Mouse (Mus musculus) forebrain, embryonic 11.5 days (tissue): ENCODE results near the gene Ccdc42. TPM values are rescaled to one million over a fixed set of nuclear protein-coding genes. Genes with fewer than 3 reads are reported as not detected.

Experiments used
- ATAC-seq: fragments of 200-750 bp; cut with Nextera tagmentation; replicated peaks from 2 replicates; pipeline ENCODE4 v1.8.0; 2017; ENCODE audit warnings: moderate TSS enrichment; ENCODE audit not compliant: low FRiP score
- DNase-seq: peaks from one replicate; pipeline ENCODE4 v3.0.0-alpha.2; 2017; ENCODE audit warnings: low spot score
- H3K27ac ChIP-seq: fragments of 300-500 bp; sonication (generic); 2 replicates; pipeline ENCODE4 v1.5.1; 2014; ENCODE audit warnings: low read depth, low read length
- H3K27me3 ChIP-seq: fragments of 300-500 bp; sonication (generic); 2 replicates; pipeline ENCODE4 v1.6.1; 2014; ENCODE audit warnings: mild to moderate bottlenecking, low read length, mixed read lengths; ENCODE audit not compliant: control insufficient read depth, insufficient read depth
- H3K36me3 ChIP-seq: fragments of 300-500 bp; sonication (generic); 2 replicates; pipeline ENCODE4 v1.6.1; 2014; ENCODE audit warnings: mild to moderate bottlenecking, low read length, moderate library complexity, mixed read lengths; ENCODE audit not compliant: control insufficient read depth, insufficient read depth
- H3K4me1 ChIP-seq: fragments of 300-500 bp; sonication (generic); replicated peaks from 2 replicates; pipeline ENCODE4 v1.6.1; 2014; ENCODE audit warnings: low read length, mixed read lengths; ENCODE audit not compliant: control insufficient read depth, insufficient read depth
- H3K4me2 ChIP-seq: fragments of 300-500 bp; sonication (generic); 2 replicates; pipeline ENCODE4 v1.6.1; 2014; ENCODE audit warnings: low read depth, mild to moderate bottlenecking, low read length, moderate library complexity, mixed read lengths; ENCODE audit not compliant: severe bottlenecking
- H3K4me3 ChIP-seq: fragments of 300-500 bp; sonication (generic); 2 replicates; pipeline ENCODE4 v1.5.1; 2014; ENCODE audit warnings: low read depth, low read length
- H3K9ac ChIP-seq: fragments of 300-500 bp; sonication (generic); 2 replicates; pipeline ENCODE4 v1.6.1; 2014; ENCODE audit warnings: low read length
- H3K9me3 ChIP-seq: fragments of 300-500 bp; sonication (generic); 2 replicates; pipeline ENCODE4 v1.6.1; 2016; ENCODE audit warnings: low read length, mixed read lengths; ENCODE audit not compliant: control insufficient read depth
- whole genome bisulfite sequencing: fragments of 180-500 bp; shearing (Covaris S2); extraction: QIAGEN DNeasy Blood & Tissue Kit; methylation state at CpG from one replicate; pipeline ENCODE4 v1.1.7; 2014; 5-methylcytosine and 5-hydroxymethylcytosine counted together
- polyA plus RNA-seq: library from polyadenylated mRNA; unstranded; fragments of >200 nt; fragmentation: Nextera tagmentation; extraction: Ambion mirVana; gene quantifications from 2 replicates; pipeline ENCODE4 v1.2.1, GENCODE M21; 2014

The Ccdc42 gene
- polyA plus RNA-seq, 1 experiment from 2014 or later = 0.51 TPM

DNA sequence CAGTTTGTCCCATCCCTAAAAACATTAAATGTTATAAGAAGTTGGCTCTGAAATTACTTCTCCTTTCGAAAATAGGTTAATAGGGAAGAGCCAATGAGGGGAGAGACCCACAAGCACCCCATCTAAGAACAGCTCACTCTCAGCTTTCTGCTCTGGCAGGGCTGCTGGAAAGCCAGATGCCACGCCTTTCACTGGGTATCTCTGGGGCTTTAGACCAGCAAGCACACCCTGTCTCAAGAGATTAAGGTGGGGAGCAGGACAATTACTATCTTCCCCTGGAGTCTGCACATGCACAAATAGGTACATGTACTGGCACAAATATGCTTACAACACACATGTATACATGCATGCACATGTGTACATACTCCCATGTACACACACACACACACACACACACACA is 11.1 kb downstream of the Ccdc42 start:
- Histone ChIP-seq H3K4me1 (peaks cover 2% of the 10 kb centered on the region; the same call in 1 of the 2 replicates), H3K4me2 (no peak overlapping the region), H3K36me3 (no peaks in the 10 kb centered on the region), H3K27me3 (no peaks in the 10 kb centered on the region), H3K9me3 (no peaks in the 10 kb centered on the region), H3K27ac (no peak overlapping the region), H3K4me3 (no peak overlapping the region), H3K9ac (no peak overlapping the region)
- no peak for ATAC-seq
- no peak for DNase-seq
- WGBS = 88% methylated on average over 2 of the region's 2 CpGs

GRCm38 (mm10) chr11:68600551-68601021 is 13.8 kb downstream of the Ccdc42 start:
- H3K4me1 ChIP-seq = peaks cover 2% of the 10 kb centered on the region; the same call in 1 of the 2 replicates
- H3K9me3 ChIP-seq = no peaks in the 10 kb centered on the region
- no peak overlapping the region for H3K4me3 ChIP-seq
- WGBS = 49% methylated on average over 6 of the region's 6 CpGs
- no peak overlapping the region for H3K4me2 ChIP-seq
- DNase-seq = no peak
- H3K27ac ChIP-seq = peak overlapping the region; percentile 50; the same call in 1 of the 2 replicates
- no peak overlapping the region for H3K9ac ChIP-seq
- H3K27me3 ChIP-seq = no peaks in the 10 kb centered on the region
- ATAC-seq = no peak
- no peaks in the 10 kb centered on the region for H3K36me3 ChIP-seq

DNA sequence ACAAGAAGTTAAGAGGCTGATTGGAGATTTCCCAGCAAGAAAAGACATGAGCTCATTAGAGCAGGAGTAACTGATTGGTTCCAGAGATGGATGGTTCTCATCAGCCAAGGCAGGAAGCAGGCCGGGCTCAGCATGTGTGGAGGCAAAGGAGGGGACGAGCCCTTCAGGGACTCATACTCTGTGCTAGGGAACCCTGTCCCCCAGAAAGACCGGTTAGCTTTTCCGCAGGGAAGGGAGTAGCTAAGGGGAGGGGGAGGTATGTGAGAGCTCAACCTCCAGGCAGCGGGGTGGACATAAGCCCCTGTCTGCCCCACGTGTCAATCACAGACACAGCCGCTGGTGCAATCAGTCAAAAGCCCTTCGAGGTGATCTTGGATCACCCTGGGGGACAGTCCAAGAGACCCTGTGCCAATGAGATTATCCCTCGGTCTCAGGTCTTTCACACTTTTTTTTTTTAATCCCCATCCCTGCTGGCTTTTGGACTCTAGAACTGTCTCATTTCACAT is 14.7 kb downstream of the Ccdc42 start:
- no peak; the same call in 1 of the 2 replicates for ATAC-seq

DNA sequence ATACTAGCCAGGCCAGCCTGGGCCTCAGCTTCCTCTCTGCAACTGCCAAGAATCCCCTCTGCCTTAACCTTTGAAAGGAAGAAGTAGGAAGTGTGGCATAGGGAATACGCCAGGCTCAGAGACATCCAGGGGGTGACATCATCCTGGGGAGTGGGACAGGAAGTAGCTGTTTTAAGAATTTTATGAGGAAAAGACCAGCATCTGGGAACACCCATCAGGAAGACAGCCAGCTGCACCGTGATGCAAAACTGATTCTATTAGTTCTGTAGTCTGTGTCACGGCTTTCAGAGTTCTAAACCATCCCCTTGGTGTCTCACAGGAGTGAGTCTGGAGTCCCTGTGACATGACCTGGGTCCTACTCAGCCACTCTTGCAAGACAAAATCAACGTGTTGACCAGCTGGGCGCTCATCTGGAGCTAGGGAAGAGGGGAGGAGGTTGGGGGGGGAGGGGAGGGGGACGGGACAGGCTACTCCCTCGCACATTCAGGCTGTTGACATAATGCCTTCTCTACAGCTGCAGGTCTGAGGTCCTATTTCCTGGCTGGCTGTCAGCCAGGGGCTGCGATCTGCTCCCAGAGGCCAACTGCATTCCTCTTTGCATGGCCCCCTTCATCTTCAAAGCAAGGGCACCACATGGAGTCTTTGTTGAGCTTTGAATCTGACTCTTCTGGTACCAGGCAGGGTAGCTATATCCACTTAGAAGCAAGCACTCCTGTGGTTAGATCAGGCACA is 15.5 kb downstream of the Ccdc42 start:
- H3K4me3 ChIP-seq = no peak overlapping the region
- H3K9me3 ChIP-seq = no peaks in the 10 kb centered on the region
- H3K4me2 ChIP-seq = no peak overlapping the region
- peak; percentile 68 for DNase-seq
- no peaks in the 10 kb centered on the region for H3K27me3 ChIP-seq
- no peak overlapping the region for H3K27ac ChIP-seq
- H3K36me3 ChIP-seq = no peaks in the 10 kb centered on the region
- H3K9ac ChIP-seq = no peak overlapping the region
- peaks cover 2% of the 10 kb centered on the region; the same call in 1 of the 2 replicates for H3K4me1 ChIP-seq
- ATAC-seq = no peak
- WGBS = 18% methylated on average over 8 of the region's 8 CpGs

More for the DNA sequence above, 14.7 kb downstream of the Ccdc42 start:
- peak; percentile 57 for DNase-seq
- H3K36me3 ChIP-seq = no peaks in the 10 kb centered on the region
- H3K4me1 ChIP-seq = peaks cover 2% of the 10 kb centered on the region; the same call in 1 of the 2 replicates
- no peak overlapping the region for H3K4me3 ChIP-seq
- no peak overlapping the region for H3K9ac ChIP-seq
- peak overlapping the region; percentile 50; the same call in 1 of the 2 replicates for H3K27ac ChIP-seq
- 3% methylated on average over 9 of the region's 9 CpGs for WGBS
- H3K27me3 ChIP-seq = no peaks in the 10 kb centered on the region
- H3K9me3 ChIP-seq = no peaks in the 10 kb centered on the region
- no peak overlapping the region for H3K4me2 ChIP-seq

DNA sequence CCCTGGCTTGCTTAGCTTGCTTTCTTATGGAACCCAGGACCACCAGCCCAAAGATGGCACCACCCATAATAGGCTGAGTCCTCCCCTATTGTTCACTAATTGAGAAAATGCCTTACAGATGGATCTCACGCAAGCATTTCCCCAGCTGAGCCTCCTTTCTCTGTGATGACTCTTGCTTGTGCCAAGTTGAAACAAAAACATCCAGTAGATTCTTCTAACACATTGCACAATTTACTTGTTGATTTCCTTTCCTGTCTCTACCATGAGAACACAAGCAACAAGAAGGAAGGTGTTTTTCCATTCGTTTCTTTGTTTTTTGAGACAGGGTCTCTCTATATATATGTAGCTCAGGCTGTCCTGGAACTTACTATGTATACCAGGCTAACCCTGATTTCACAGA is 20.2 kb downstream of the Ccdc42 start:
- H3K4me1 ChIP-seq = peaks cover 2% of the 10 kb centered on the region; the same call in 1 of the 2 replicates
- no peaks in the 10 kb centered on the region for H3K9me3 ChIP-seq
- no peaks in the 10 kb centered on the region for H3K27me3 ChIP-seq
- no peak overlapping the region for H3K27ac ChIP-seq
- H3K9ac ChIP-seq = no peak overlapping the region
- no peak for DNase-seq
- no peak overlapping the region for H3K4me3 ChIP-seq
- H3K4me2 ChIP-seq = no peak overlapping the region
- WGBS = 74% methylated on average over 2 of the region's 2 CpGs
- ATAC-seq = no peak
- no peaks in the 10 kb centered on the region for H3K36me3 ChIP-seq

- Histone ChIP-seq H3K4me3 (no peak overlapping the region), H3K4me1 (no peaks in the 10 kb centered on the region), H3K9me3 (no peaks in the 10 kb centered on the region), H3K36me3 (no peaks in the 10 kb centered on the region), H3K27ac (no peak overlapping the region), H3K9ac (no peak overlapping the region), H3K4me2 (no peak overlapping the region), H3K27me3 (no peaks in the 10 kb centered on the region)
- WGBS = 78% methylated on average over 9 of the region's 9 CpGs
- DNase-seq = no peak
- ATAC-seq = no peak
These were observed 23.2 kb downstream of the Ccdc42 start for GRCm38 (mm10) chr11:68609910-68610566.

- Histone ChIP-seq H3K4me1 (no peaks in the 10 kb centered on the region), H3K4me2 (no peak overlapping the region), H3K4me3 (no peak overlapping the region), H3K27me3 (no peaks in the 10 kb centered on the region), H3K36me3 (no peaks in the 10 kb centered on the region), H3K9ac (no peak overlapping the region), H3K27ac (no peak overlapping the region), H3K9me3 (no peaks in the 10 kb centered on the region)
- 88% methylated on average over 8 of the region's 8 CpGs for WGBS
- ATAC-seq (no peak), DNase-seq (no peak)
These were observed 23.7 kb downstream of the Ccdc42 start for GRCm38 (mm10) chr11:68610567-68610947.

- Histone ChIP-seq H3K4me1 (no peaks in the 10 kb centered on the region), H3K9me3 (no peaks in the 10 kb centered on the region), H3K4me3 (no peak overlapping the region), H3K27me3 (no peaks in the 10 kb centered on the region), H3K9ac (no peak overlapping the region), H3K27ac (no peak overlapping the region), H3K4me2 (no peak overlapping the region), H3K36me3 (no peaks in the 10 kb centered on the region)
- DNase-seq (no peak), ATAC-seq (no peak)
- 56% methylated on average over 5 of the region's 5 CpGs for WGBS
These were observed 26.4 kb downstream of the Ccdc42 start for GRCm38 (mm10) chr11:68613071-68613711.
